Mouse (Mus musculus) left cerebral cortex, adult 9 months (tissue): Measurements from ENCODE around the gene Smco3.
A peak's percentile ranks its signal among the peaks of the same experiment; 100 is the strongest.
"Not testable (repeated sequence)": the region's sequence is repeated elsewhere in the genome, so short reads cannot be mapped to it uniquely, and the experiment has no call there.

ENCODE experiments used
- DNase-seq, 2 experiments: peaks; one replicate each; pipeline ENCODE4 v3.0.0; 2022; ENCODE audit warnings: low spot score in 2 of 2

The Smco3 gene

DNA sequence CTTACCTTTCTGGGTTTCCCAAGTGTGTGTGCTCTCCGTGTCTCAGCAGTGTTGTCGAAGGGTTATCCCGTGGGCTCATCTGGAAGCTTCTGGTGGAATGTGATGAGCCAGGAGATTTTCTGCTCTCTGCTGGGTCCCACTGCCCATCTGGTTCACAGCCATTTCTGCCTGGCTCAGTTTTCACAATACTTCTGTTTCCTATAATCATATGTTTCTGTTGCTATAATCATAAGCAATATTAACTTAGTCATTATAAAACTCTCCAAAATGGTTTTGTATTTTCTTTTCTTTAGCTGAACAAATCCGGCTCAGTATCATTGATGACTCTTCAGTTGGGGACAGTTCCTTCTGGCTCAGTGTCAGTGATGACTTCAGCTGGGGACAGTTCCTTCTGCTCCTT, at the start of gene Smco3:
Gene Smco3 (minus strand): TSS at position 101 of the 400 bp plus-strand sequence.
- DNase-seq: no peak

DNA sequence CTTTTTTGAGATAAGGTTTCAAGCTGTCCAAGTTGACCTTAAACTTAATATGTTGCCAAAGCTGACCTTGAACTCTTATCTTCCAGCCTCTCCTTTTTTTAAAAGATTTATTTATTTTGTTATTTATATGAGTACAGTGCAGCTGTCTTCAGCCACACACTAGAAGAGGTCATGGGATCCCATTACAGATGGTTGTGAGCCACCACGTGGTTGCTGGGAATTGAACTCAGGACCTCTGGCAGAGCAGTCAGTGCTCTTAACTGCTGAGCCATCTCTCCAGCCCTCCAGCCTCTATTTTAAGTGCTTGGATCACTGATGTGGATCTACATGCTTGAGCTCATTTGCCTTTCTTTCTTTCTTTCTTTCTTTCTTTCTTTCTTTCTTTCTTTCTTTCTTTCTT, 49.5 kb upstream of the Smco3 start:
- DNase-seq: not testable (repeated sequence)

DNA sequence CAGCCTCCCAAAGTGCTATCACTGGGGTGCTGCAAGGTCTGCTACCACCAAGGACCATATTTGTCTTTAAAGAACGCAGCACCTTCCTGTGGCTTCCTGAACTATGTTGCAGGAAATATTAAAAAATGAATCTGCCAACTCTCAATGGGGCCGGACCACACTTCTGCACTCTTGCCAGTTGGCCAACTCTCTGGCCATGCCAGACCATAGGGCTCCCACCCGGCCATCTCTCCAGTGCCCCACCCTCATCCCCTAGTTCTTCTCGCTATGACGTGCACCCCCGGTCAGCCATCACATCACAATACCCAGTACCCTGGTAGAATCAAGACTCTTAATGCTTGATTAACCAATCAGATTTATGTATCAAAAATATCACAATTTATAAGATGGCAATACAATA, 48.7 kb upstream of the Smco3 start:
- DNase-seq: no peak

DNA sequence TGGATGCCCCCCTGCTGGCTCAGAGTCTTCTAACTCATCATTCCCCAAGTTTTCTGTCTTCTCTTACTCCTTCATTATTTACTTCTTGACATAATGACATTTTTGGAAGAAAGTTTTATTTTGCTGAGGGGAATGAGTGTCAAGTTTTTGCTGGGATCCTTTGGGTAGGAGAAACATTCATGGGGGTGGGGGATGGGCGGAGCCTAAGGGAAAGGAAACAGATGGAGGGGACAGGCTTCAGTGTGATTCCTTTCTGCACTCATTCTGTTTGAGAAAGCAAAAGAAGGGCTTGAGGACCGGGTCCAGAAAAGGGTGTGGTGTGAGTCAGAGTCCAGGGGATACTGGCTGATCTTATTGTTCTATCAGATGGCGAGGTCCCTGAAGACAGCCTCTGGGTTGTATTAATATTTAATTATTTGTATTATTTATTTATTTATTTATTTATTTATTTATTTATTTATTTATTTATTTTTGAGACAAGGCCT, 48.2 kb upstream of the Smco3 start:
- DNase-seq: no peak

DNA sequence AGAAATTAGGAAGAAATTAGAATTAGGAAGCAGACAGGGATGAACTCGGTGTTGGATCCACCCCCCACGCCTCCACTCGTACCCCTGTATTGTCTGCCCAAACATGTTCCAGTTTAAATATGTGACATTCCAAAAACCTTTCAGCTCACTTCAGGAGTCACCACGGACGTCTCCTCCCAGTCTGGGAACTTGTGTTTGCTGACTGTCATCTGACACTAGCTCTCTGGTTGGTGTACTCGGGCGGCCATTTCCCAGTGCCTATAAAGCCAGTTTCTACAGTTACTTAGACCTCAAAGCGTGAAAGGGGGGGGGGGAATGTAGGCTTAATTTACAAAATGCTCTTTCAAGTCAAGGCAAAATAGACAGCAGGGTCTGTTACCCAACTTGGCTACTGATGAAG, 46.4 kb upstream of the Smco3 start:
- no peak for DNase-seq

DNA sequence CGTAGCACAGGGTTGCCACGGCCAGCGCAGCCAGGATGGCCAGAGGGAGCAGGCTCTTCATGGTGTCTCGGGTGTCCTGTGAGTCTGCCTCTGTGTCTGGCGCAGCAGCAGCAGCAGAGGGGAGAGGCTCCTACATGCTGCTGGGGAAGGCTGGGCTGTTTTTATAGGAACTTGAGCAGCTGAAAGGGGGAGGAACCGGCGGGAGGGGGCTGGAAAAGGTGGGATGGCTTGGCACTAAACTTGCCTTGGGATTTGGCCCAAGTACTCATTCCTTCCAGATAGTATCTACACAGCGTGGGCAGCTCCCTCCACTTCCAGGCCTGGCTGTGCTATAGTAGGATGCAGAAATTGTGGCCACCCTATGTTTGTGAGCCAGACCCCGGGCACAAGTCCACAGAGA, 40.4 kb upstream of the Smco3 start, which contains the start of gene Mgp:
Gene Mgp (minus strand): TSS at position 154 of the 400 bp plus-strand sequence.
- DNase-seq: peak in 1 of 2 experiments; percentile 72

DNA sequence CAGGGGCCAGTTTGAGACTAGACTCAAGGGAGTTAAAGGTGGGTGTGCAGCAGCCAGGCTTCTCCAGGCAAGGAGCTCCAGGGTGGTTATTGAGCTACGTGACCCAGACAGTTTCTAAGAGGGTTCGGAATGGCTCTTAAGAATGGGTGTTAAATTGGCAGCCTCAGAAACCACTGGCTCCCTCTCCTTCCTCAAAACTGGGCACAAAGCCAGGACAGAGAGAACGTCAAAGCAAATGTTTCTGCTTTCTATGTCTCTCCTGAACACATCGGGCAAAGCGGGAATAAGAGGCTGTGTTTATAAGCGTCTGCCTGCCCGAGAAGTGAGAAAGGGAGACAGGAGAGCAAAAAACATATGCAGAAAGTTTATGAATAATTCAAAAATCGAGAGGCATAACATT, 39.3 kb upstream of the Smco3 start:
- DNase-seq: peak in 1 of 2 experiments; percentile 39

DNA sequence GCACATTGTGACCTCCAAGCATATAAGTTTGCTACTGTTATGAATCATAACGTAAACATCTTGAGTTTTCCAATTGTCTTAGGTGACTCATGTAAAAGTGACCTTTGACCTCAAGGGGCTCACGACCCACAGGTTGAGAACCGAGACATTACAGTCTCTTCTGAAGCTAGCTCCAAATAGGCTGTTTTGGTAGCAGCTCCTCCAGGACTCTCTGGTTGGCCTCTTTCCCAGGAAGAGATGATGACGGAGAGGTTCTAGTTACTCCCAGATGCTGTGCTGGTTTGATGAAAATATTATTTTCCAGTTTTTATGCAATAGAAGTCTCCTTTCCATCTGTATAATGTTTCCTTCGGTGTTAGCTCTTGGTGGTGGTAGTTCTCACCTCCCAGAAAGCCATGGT, 33.7 kb upstream of the Smco3 start:
- no peak for DNase-seq

DNA sequence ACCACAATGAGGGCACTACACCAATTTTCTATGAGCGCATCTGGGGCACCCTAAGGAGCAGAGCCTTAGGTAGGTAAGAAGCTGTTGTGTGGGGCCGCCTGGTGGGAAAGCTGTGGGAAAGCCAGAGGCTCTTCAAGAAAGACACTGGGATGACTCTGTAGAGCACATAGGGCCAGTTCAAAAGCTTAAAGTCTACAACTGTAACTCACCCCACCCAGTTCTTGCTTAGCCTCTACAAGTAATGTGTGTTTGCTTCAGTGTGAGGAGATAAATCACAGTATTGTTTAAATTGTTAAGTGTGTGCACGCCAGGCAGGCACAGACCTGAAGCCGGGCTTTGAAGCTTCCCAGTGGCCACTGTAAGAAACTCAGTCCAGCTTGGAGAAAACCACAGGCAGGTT, 30.9 kb upstream of the Smco3 start:
- DNase-seq: no peak

DNA sequence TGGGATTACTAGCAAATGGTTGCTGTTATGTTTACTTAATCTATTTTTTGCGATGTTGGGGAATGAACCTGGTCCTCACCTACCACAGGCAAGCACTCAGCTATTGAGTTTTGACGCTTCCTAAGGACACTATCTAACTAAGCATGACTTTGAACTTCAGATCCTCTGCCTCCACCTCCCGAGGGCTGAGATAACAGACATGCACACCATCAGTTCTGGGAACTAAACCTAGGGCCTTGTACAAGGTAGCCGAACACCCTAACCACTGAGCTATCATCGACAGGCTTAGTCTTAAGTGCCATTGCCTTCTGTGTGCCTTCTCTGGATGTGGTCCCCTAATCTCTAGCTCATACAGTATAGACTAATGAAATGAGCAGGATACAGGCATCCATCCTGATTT, 30.1 kb upstream of the Smco3 start:
- no peak for DNase-seq

DNA sequence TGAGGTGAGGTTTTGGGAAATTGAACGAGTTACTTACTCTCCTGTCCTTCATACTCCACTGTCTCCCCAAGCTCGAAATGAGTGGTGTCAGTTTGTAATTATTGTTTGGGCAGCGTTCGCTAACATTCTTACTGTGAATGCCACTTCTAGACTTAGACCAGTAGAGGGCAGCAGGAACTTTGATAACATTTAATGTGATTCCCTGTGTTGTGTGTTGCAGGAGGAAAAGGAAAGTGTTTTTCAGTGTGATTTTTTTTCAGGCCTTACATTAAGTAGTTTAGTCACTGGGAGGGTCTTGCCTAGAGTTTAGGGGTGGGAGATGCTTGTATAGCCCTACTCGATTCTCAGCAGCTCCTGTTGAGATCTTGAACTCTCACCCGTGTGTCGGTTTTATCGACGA, 25.8 kb upstream of the Smco3 start:
- peak in 1 of 2 experiments; percentile 44 for DNase-seq

DNA sequence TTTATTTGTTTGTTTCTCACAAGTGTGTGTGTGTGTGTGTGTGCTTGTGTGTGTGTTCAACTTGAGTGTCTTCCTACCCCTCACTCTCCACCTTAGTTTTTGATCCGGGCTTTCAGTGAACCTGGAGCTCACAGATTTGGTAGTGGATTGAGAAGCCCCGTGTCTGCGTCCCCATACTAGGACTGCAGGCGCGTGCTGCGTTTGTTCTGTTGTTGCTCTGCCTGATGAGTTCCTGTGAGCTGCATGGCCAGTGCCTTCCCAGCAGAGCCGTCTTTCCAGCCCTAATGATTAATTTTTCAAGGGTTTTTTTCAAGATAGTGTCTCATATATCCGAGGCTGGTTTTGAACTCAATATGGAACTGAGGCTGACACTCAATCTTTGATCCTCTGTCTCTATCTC, 23.2 kb upstream of the Smco3 start:
- DNase-seq: no peak

DNA sequence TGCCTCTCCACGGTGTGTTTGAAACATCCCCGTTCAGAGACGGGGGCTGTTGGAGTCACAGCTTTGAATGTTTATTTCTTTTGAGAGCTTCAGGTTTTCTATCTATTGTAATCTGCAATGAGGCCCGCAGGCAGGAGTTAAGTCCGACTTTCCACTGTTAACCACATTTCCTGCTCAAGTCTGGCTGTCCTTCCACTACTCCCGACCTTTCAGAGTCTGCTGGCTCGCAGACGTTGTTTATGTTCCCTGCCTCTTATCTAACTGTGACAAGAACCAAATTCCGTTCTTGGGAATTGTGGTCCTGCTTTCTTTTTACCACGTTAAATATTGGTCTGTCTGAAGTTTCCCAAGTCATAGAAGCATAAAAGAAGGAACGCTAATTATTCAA, 22.6 kb upstream of the Smco3 start:
- no peak for DNase-seq

DNA sequence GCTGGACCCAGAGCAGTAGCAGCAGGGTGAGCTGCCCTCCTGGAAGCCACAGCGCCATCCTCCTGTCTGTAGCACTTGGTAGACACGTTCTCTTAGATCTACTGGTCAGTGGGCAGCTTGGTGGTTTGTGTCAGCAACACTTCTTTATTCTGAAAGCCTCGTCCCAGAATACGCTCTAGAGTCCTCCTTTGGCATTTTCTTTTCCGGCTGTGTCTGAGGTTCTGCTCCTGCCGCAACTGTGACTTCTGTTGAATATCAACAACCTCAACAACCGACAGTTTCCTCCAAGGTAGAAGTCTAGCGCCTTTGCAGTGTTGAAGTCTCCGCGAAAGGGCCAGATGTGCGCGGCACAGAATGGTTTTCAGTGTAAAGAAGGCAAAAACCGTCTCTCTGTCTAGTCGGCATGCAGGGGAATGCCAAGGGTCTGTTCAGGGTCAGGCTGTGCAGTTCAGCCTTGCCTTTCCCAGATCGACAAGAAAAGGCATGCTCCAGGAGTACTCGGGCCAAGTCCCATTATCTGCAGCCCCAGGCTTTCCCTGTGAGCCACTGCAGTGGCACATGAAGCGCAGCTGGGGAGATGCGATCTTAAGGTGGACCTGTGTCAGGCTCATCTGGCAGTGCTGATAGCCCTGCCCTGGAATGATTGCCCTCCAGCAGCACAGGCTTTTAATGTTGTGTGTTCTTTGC, 22.1 kb upstream of the Smco3 start, which contains the start of gene Art4:
Gene Art4 (minus strand): TSS at position 548 of the 687 bp plus-strand sequence.
- no peak for DNase-seq

DNA sequence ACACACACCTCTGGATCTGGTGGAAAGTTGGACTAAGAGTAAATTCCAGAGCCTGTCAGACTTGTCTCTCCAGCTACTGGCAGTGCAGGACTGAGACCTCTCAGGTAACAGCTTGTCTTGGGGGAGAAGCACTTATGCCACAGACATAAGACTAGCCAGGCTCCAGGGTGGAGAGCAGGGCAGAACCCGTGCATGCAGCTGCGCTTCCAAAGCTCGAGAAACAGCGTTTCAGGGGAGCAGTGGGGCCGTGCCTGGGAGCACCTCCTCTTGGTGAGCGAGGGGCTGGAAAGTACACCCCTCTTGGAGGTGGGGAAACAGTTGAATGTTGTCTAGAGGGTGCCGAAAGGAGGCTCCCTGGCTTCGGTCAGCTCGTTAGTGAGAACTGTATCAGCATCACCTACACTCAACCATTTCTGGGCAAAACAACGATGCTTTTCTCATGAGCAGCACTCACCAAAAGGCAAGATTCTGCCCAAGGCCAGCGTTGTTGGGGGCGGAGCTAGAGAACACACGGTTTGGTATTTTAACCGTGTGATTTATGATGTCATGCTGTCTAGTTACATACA, 20.9 kb upstream of the Smco3 start:
- DNase-seq: no peak

DNA sequence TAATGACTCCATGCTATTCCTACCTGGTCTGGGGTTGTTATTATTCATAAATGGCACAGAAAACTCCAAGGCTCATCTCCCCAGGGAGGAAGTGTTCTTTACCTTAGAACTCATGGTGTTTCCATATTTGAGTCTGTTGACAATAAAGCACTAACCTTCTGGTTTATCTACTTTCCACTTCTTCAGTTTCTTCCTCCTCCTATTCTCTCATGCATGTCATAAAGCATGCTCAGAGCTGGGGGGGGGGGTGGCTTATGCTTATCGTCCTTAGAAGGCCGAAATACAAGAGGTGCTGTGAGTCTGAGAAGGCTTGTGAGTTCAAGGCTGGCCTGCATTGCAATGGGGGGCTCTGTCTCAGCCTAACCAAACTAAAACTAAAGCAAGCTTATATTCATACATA, 19.9 kb upstream of the Smco3 start:
- no peak for DNase-seq

DNA sequence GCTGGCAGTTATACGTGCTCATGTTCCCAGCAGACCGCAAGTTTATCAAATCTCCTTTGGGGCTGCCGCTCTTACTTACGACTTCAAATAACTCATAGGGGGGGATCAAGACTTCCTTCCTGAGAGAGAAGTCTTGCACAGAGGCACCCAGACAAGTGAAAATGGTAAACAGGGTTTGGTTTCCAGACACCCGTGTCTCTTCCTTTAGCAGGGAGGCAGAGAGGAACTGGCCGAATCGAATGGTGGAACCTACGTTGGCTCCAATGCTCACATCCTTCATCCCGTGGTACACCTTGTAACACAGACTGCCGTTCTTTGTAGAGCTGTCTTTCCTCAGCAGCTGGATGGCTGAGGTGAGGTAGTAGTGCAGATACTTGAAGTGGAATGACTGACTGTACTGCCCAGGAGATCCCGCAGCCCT, 19.1 kb upstream of the Smco3 start:
- no peak for DNase-seq

DNA sequence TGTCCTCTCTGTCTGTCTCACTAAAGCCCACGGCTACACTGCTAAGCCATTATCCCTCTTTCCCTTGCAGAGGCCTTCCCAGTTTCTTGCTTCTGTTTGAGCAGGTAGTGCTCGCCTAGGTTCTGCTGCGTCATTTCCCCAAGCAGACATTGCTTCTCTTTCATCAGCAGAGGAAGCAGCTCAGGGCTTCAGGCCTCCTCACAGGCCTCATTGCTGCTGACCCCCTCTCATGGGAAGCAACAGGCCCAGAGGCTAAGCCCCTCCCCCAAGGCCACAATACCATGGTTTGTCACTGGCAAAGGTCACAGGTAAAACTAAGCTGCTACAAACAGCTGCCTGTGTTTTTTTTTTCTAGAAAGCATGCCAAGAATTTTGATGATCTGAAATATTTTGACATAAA, 17.5 kb upstream of the Smco3 start:
- DNase-seq: no peak

DNA sequence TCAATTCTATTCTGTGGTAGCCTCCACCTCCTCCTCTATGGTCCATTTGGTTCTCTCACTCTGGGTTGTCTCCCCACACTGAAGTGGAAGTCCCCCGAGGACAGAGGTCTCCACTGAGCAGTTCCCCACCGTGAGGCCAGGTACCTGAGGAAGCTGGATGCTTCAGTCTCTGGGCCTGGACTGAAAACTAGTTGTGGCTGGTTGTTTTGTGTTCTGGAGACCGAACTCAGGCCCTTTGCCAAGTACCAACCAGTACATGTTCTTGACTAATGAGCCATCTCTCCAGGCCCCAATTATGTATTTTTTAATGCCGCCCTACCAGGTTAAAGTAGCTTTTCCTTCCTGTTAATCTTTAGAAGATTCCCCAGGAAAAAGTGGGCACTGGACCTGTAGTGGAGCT, 17.1 kb upstream of the Smco3 start:
- DNase-seq: no peak

DNA sequence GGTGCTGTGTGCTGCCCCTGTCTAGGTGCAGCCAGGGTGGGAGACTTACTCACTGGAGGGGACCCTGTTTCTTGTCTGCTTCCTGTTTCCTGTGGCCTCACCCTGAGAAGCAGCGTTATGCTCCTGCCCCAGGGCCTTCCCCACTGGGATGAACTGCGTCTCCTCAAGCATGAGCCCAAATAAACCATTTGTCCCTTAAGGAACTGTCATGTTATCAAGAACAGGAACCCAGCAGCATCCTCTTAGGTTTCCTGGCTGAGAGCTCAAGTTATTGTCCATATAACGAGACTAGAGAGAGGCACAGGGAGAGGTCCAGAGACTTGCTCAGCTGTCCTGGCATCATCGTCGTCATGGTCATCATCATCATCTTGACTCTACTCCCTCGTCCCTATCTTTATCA, 15.0 kb upstream of the Smco3 start:
- no peak for DNase-seq

DNA sequence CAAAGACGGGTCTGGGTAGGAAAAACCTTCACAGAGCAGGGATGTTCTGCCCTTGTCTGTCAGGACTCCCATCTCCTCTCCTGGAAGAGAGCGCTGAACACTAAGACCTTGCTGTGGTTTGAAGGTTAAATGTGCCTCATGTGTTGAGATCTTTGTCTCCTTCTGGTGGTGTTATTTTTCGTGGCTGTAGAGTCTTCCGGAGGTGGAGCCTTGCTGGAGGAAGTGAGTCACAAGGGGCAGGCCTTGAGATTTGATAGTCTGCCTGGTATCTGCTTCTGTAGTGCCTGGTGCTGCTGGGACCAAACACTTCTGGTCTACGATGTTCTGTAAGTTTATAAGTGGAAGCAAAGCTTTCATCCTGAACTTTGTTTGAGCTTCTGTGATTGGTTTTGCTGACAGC, 13.7 kb upstream of the Smco3 start:
- DNase-seq: no peak

DNA sequence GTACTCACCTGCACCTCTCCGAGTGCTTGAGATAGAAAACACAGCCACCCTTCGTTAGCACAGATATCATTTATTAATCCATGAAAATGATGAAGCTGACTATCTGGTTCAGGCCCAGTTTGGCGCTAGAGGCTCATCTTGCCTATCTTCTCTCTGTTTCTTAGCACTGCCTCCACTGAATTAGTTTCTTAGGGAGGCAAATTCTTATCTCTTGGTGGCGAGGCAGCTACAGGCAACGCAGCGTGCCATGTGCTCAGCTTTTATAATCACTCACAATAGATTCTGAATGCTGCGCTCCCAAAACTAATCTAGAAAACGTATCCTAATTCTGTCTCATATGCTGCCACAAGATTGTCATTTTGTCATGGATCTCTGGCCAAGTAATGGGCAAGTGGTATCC, 13.1 kb upstream of the Smco3 start:
- DNase-seq: no peak

DNA sequence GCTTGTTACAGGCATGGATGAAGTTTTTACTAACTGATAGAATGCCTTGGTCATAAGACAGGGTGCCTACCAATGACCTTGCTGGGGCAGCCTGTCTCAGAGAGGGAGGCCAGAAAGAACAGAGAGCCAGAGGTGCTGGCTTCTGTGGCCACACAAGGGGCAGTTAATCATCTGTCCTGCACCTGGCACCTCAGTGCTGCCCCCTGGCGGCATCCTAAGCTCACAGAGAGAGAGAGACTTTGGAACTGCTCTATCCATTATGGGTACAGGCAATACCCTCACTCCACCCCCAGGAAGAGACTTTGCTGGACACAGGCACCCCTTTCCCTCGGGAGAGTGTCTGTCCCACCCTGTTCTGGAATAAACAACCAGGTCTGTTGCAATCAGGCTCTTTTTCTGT, 12.5 kb upstream of the Smco3 start:
- peak in 1 of 2 experiments; percentile 49 for DNase-seq

DNA sequence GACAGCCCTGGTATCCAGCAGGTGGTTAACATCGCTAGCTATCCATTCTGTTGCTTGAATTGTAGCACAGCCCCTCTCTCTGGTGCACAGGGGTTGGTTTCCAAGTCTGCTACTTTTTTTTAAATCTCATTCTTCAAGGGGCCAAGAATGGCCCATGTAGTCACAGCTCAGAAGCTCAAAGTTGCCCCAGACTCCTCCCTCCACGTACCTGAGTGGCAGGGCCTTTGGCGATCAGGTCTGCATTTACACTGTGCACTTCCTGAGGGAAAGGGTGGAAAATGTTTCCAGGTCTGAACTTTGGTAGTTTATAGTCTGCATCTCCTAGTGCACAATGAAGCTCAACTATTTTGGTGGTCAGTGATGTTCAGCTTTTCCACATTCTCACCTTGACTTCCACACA, 12.0 kb upstream of the Smco3 start:
- no peak for DNase-seq
